Mouse (Mus musculus): ENCODE results near the gene Aplf.

Gene Aplf

DNA sequence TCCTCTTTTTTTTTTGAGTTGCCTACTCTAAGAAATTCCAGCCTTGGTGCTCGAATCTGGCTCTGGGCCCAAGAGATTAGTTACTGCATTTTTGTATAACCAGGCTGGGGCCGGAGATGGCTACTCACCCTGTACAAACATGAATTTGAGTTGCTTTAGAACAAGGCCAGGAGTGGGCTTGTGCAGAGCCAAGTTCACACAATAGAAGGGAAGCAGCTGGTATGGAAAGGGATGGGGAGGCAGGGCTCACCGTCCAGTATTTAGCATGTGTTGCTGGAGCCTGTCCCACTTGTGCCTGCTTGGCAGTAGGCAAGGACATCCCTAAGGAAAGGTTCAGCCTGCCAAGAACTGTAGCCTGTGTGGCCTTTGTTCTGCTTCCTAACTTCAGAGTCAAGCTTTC is 50.7 kb downstream of the Aplf start:
- DNase-seq: peak; percentile 78 to 87

DNA sequence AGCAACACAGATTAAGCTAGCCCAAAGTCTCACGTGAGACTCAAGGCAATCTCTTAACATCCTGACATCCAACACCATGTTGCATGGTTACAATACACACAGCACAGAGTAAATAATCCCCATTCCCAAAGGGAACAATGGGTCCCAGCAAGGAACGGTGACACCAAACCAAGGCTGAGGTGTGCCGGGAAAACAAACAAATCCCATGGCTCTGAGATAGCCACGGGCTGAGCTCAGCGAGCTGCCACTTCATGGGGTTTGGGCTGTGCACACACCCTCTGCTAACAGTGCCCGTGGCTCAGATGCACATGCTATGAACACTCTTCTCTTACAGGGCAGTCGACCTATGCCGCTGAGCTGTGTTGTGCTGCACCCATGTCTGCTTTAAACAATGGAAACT is 54.0 kb downstream of the Aplf start:
- no peak for DNase-seq

DNA sequence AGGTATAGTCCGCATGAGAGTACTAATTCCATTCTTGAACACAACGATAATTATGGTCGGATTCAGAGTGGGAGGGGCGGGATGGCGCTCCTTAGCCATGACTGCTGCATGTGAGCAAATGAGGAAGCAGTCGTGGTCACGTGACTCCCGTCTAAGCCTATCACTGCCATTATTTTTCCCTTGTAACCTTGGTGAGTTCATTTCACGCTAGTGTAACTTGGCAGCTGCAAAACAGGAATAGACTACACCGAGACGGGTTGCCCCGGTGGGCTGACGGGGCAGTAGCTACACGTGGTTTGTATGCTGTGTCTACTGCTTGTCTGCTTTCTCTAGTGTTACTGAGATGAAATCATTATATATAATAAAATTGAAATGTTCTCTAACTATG is 56.3 kb downstream of the Aplf start:
- DNase-seq: peak; percentile 42 to 45

DNA sequence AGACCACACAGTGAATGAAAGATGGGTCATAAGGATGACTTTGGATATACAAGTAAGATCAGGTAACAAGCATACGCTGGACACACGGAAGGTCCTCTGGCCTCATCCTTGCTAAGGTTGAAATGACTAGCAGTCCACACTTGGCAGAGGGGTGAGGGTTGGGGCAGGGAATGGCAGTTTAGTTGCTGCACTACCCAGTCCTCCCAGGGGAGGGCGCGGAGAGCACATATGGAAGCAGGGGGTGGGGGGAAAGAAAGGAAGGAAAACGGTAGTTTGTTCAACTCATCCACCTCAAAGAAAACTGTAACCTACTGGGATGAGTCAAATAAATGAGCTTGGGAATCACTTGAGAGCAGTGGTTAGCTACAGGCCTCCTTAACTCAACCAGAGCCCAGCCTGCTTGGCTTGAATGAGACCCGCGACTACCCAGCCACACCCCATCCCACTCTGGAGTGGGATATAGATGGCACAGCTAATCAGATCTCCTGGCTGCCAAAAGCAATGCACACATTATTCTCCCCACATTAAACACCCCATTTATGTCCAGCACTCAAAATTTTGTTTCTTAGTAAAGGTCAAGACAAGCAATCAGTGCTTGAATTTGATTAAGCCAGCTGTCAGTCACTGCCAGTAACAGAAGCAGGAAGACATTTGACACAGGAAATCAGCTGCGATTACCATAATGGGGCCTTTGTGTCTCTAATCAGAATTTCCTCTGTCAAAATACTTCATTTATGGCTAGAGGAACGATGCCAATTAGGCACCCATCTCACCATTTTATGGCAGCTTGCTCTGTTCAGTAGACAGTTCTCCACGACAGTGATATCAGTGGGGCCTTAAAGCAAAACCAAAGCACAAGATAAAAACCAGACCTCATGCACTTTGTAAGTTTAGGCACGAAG is 56.9 kb downstream of the Aplf start:
- DNase-seq: peak; percentile 83 to 86

DNA sequence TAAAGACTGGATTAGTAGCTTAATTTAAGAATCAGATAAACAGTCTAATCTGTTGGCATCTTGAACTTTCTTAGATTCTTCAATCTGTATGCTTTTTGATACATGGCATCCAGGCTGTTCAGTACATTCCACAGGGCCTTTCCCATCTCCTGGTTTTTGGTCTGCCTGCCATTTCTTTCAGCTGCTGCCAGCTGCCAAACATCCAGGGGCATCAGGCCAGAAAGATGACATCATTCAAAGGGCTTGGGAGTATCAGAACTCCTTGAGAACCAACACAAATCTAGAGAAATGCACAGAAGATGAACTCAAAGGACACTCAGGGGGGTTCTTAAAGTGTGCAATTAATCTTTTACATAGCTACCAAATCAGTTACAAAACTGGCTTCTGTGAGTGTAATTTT is 72.2 kb downstream of the Aplf start:
- DNase-seq: peak; percentile 79 to 80

DNA sequence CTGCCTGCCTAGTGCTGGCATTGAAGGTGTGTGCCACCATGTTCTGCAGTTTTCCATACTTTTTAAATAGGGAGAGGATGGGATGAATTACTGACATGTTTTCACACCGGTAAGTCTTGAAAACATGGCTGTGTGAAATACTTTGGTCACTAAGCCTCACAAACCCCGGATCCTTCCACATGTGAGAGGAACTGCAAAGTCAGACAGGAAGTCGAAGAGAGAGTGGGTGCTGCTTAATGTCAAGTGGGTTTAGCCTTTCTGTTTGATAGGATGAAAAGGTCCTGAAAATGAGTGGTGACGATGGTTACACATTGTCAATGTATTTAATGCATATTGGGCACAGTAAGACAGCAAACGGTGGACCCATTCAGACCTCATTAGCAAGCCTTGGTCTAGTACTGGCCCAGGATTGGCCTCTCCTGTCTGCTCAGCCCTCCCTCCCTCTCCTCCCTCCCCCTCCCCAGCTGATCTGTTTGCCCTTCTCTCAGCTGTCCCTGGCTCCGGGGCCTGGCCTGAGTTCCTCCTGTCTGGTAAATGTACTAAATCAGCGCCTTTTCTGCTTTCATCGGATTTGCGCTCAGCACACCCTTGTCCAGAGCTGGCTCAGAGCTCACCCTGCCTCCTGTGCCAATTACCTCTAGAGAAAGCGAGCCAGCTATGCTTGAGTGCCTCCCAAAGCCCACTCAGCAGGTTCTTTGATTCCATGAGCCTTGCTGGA is 74.7 kb downstream of the Aplf start:
- DNase-seq: peak; percentile 81 to 88

DNA sequence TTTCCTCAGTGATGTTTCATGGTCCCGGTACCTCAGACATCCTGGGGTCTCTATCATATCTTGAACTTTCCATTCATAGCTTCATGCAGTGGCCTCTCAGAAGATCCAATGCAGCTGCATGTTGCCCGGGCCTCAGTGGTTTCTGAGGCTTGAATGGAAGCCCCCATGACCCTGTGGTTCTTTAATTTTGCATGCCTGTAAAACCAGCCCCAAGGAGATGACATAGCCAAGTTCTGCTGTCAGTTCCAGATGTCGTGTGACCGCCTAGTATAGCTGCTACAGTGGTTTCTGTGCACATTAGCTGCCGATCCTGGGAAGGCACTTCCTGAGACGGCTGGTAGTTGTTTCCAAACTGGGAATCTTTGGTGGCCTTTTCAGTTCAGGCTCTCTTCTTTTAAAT is 77.8 kb downstream of the Aplf start:
- DNase-seq: no peak

DNA sequence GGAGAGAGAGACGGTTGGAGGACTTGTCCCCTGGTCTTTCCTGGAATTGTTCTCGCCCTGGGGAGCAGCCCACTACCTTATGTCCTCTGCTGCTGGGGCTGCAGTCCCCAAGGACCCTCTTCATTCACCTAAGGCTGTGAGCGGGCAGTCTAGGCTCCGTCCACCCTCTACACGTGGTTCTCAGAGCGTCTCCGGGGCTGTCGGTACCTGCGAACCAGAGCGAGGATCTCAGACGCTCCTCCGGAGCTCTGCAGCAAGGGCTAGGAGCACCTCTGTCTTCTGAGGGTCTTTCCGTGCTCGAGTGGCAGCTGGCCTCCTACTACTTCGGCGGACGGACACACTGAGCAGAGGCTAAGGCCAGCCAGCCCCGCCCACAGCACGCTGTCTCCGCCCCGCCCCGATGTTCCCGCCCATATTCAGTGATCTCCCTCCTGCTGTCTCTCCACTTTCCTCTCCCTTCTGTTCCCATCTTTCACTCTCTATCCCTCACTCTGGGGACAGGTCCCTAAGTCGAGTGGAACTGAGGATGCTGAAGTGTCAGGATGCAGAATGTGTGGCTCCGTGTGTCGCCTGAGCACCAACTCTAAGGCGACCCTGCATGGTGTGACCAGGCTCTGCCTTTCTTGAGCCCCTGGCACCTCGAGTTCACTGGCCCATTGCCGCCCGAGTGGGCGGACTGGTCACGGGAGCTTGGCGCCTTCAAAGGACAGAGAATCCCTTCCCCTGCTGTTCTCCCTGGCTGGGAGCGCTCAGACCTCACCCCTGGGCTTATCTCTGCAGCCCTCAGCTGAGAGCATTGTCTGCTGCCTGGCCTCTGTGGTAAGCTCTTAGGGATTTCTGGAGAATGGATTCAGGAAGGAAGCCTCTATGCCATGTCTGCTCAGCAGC is 81.4 kb downstream of the Aplf start, which contains the start of gene Prokr1:
Gene Prokr1, minus strand, starts transcription at position 350 of the 888 bp plus-strand sequence.
- DNase-seq: peak; percentile 56 to 72

DNA sequence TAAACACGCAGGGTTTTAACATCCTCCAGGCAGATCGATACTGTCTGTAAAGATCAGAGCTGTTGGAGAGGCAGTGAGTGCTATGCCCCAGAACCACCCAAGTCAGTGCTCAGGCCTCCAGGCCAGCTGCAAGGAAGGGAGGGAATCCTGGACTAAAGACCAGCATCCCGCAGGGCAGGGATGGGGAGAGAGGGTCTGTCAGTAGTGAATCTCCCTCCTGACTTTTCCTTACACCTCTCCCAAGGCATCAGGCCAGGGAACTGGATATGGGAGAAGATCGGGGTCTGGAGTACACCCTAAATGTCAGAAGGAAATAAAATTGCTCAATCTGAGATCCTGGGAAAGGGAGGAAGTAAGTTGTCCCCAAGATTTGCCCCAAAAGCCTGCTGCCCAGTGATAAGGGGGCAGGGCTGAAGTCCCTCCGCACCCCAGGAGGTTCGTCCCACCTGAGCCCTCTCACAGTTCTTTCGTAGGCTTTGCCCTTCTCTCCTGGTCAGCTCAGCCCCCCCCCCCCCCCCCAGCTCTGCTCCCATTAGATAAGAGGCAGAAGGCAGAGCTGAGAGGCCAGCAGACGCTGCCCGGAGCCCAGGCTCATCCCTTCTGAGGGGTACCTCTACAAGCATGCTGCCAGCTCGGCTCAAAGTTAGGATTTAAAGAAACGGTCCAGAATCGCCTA is 82.1 kb downstream of the Aplf start:
- no peak for DNase-seq

DNA sequence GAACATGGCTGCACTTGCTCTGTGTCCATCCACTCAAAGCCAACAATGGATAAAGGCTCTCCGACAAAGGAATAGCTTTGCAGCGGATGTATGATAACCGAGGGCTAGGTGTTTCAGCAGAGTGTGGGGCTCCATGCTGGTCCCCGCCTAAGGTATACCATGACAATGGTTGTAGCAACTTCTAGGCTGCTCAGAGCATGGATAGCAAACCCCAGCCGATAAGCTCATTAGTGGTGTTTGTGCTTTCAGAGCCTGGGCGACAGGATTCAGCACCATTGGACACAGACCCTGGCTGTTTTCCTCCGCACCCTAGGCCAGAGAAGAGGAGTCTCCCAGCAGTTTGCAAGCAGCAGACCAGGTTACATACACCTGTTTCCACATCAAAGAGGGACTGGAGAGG is 88.0 kb downstream of the Aplf start:
- no peak for DNase-seq

DNA sequence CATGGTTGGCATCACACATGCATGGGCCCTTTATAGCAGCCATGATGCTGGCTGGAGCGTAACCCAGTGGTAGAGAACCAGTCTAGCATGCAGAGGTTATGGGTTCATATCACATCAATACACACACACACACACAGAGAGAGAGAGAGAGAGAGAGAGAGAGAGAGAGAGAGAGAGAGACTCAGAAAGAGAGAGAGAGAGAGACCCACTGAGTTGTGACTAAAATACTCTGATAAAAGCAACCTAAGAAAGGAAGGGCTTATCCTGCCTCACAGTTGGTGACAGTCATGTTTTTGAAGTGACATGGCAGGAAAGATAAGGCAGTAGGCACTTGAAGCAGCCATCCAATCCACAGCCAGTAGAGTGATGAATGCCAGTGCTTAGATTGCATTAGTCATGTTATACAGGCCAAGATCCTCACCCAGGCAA is 88.8 kb downstream of the Aplf start:
- DNase-seq: no peak

DNA sequence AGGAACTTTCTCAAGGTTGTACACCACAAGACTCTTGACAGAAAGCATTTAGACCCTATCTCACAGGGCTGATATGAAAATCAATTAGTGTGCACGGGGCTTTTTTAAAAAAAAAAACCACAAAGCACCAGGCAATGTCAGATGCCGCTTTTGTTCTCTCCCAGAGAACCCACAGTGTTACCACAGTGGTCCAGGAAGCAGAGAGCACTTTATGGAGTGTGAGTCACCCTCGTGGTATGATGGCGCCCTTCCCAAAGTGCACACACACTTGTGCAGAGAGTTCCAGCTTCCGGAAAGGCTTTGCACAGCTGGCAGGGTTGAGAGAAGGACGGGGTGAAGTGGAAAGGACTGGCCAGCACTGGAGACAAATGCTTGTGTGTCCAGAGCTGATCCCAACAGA is 89.5 kb downstream of the Aplf start:
- DNase-seq: no peak

DNA sequence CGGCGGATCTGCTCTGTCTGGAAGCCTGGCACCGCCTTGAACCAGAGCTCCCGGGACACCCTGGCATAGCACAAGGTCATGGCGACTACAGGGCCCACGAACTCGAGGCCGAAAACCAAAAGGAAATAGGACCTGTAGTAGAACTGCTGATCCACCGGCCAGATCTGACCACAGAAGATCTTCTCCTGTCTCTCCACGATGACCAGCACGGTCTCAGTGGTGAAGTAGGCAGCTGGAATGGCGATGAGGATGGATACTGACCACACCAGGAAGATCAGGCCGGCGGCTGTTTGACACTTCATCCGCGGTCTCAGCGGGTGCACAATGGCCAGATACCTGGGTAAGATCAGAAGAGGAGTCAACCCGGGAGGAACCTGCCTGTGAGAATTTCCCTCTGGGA is 90.4 kb downstream of the Aplf start:
- no peak for DNase-seq

DNA sequence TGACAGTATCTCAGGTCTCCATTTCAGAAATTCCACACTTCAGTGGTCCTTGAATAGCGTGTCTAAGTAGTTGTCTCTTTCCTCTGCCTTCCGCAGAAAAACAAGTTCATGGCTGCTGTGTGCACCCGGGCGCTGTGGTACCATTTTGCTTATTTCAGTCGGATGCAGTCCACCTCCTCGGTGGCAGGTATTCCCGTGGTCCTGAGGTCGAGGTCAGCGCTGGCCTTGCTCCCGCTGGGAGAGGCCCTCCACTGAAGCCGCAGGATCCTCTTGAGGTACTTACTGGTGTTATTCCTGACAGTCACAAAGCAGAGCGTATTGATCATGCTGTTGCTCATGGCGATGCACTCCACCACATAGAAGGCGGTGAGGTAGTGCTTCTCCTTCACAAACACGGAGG is 90.9 kb downstream of the Aplf start:
- DNase-seq: no peak
